Mouse (Mus musculus) splenic B cell, adult 2 months (primary cell): ENCODE data around the gene Hmga1b.
A peak's percentile ranks its signal among the peaks of the same experiment; 100 is the strongest.
"Not testable (repeated sequence)": the region's sequence is repeated elsewhere in the genome, so short reads cannot be mapped to it uniquely, and the experiment has no call there.

ENCODE experiments used
- DNase-seq: peaks from one replicate; pipeline ENCODE4 v3.0.0-alpha.2; 2011; ENCODE audit warnings: low read depth, low spot score
- H3K27me3 ChIP-seq: 2 replicates; pipeline ENCODE4 v1.6.1; 2012; ENCODE audit warnings: mild to moderate bottlenecking, low read length, moderate library complexity, mixed read lengths; ENCODE audit not compliant: control insufficient read depth, poor library complexity, insufficient read depth, severe bottlenecking
- H3K36me3 ChIP-seq: 2 replicates; pipeline ENCODE4 v1.6.1; 2012; ENCODE audit warnings: mild to moderate bottlenecking, low read length, moderate library complexity, mixed read lengths; ENCODE audit not compliant: control insufficient read depth, poor library complexity, insufficient read depth, severe bottlenecking

Hmga1b gene

GRCm38 (mm10) chr11:120727564-120727963, 35.0 kb upstream of the Hmga1b start:
- no peaks in the 10 kb centered on the region for H3K27me3 ChIP-seq
- DNase-seq, result no peak
- no peaks in the 10 kb centered on the region for H3K36me3 ChIP-seq

GRCm38 (mm10) chr11:120728530-120729240, 33.9 kb upstream of the Hmga1b start:
- DNase-seq, result no peak
- no peaks in the 10 kb centered on the region for H3K36me3 ChIP-seq
- no peaks in the 10 kb centered on the region for H3K27me3 ChIP-seq

DNA sequence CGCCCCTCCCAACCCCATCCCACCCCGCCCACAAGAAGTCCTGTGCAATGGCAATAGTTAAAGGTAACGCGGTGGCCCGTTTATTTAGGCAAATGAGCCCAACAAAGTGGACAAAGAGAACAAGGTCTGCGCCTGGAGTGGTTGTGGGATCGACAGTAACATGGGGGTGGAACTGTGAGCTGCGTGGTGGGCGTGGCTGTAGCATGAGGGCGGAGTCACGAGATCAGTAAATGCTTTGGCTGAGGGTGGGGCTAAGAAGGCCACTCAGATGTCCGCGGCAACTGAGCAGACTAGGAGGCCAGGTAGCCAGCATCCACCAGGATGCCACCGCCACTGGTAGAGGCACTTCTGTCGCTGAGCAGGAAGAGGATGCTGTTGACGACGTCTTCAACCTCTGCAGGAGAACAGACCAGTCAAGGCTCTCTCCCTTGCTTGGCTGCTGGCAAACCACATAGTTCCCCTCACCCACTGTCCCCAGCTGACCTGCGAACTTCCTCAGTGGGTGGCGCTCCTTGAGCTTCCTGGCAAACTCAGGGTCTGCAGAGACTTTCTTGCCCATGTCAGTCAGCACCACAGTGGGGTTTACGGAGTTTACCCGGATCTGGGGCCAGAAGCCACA, 33.1 kb upstream of the Hmga1b start:
- DNase-seq, result peak; percentile 67
- not testable (repeated sequence) for H3K36me3 ChIP-seq, H3K27me3 ChIP-seq

DNA sequence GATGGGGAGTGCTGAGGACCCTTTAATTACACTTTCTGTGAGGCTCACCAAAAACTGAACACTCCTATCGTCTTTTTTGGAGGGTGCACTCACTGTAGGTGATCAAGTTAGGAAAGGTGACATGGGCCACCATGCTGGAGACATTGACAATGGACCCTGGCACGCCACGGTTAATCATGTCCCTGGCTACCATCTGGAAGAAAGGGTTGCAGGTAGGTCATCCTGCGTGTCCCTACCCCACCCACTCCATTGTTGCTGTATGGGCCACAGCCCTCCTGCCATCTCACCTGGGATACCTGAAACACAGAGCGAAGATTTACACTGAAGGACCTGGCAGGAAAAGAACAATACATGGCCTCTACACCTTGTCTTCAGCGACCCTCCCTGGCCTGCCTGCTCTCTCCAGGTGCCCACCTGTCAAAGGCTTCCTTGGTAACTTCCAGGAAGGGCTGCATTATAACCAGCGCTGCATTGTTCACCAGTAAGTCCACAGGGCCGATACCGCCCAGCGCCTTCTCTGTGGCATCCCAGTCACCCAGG, 32.2 kb upstream of the Hmga1b start:
- Histone ChIP-seq H3K36me3 (no peaks in the 10 kb centered on the region), H3K27me3 (no peaks in the 10 kb centered on the region)
- no peak for DNase-seq

GRCm38 (mm10) chr11:120731395-120731794, 31.2 kb upstream of the Hmga1b start:
- Histone ChIP-seq H3K27me3 (no peaks in the 10 kb centered on the region), H3K36me3 (no peaks in the 10 kb centered on the region)
- DNase-seq, result no peak

DNA sequence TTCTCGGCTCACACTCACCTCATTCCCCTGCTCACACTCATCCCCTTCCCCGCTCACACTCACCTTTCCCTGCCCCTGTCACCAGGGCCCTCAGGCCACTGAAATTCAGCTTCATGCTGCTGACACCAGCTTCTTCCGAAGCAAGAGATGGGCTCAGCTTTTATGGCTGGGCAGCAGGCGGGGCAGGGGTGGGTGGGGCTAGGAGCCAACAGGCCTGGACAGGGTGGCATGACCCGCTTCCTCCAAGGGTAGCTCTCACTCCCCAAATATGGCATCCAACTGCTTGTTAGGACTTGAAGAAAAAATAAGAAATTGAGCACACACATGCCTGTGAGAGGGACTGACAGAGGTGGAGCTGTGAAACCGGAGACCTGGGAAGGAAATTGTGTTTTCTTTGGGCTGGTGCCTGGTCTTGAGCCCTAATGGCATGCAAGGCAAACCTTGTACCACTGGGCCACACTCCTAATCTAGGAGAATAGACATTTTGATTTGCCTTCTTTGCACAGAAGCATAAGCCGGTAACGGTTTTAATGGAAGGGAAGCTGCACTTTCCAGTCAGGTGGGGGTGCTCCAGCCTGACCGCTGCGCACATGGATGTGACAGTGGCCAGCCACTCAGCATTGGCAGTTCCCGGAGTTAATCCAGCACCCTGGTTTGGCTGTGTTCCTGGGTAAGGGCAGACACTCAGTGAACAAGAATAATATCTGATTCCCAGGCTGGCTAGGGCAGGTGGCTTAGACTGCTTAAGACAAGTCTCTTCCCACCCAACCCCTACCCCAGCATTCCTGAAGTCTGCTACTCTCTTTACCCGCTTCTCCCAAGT, 30.5 kb upstream of the Hmga1b start, which contains the start of gene Cbr2:
TSS of gene Cbr2 (minus strand) at position 257 of the 823 bp plus-strand sequence.
- DNase-seq, result no peak
- H3K36me3 ChIP-seq, result no peaks in the 10 kb centered on the region
- H3K27me3 ChIP-seq, result no peaks in the 10 kb centered on the region

GRCm38 (mm10) chr11:120733521-120733920, 29.1 kb upstream of the Hmga1b start:
- H3K36me3 ChIP-seq, result no peaks in the 10 kb centered on the region

GRCm38 (mm10) chr11:120736424-120736823, 26.2 kb upstream of the Hmga1b start:
- H3K27me3 ChIP-seq, result no peaks in the 10 kb centered on the region

More at GRCm38 (mm10) chr11:120733521-120733920, 29.1 kb upstream of the Hmga1b start:
- no peaks in the 10 kb centered on the region for H3K27me3 ChIP-seq
- no peak for DNase-seq

GRCm38 (mm10) chr11:120740981-120741380, 21.6 kb upstream of the Hmga1b start:
- no peak for DNase-seq
- Histone ChIP-seq H3K36me3 (no peaks in the 10 kb centered on the region), H3K27me3 (no peaks in the 10 kb centered on the region)

More at GRCm38 (mm10) chr11:120736424-120736823, 26.2 kb upstream of the Hmga1b start:
- H3K36me3 ChIP-seq, result no peaks in the 10 kb centered on the region
- DNase-seq, result no peak

DNA sequence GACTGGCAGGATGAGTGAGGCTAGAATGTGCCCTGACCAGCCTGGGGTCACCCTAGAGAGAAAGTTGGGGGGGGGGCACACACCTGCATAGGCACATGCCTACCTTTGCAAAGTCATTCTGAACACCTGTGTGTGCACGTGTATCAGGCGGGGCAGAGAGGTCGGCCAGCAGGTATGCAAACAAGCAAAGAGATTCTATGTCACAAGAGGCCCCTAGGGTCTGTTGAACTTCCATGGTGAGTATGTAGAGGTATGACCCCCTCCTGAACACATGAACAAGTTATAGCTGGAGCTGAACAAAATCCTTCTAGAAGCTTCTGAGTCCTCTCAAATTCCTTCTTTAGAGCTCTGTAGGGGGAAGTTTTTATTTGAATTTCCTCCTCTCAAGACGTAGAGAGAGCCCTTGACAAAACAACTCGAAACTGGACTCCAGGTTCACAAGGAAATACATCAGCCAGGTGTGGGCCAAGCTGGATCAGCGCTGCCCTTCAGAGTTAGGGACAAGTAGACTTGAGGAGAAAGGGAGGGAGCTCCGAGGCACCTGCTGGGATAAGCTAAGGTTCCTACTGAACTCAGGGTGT, 18.4 kb upstream of the Hmga1b start:
- no peaks in the 10 kb centered on the region for H3K27me3 ChIP-seq
- no peaks in the 10 kb centered on the region for H3K36me3 ChIP-seq
- no peak for DNase-seq

DNA sequence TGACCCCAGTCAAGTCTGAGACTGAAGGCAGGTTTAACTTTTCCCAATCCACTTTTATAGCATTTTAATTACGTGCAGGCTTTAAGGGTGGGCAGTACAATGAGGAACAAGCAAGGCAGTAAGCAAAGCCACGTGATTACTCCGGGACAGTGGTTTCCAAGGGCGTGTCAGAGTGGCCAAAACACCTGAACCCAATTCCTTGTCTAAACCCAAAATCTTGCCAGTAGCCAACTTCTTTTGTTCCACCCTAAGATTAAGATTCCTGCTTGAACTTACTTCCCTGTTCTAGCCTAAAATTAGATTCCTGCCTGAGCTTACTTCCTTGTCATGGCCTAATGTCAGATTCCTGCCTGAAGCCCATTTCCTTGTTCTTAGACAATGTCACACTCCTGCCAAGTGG, 14.6 kb upstream of the Hmga1b start:
- Histone ChIP-seq H3K36me3 (no peaks in the 10 kb centered on the region), H3K27me3 (no peaks in the 10 kb centered on the region)
- no peak for DNase-seq

DNA sequence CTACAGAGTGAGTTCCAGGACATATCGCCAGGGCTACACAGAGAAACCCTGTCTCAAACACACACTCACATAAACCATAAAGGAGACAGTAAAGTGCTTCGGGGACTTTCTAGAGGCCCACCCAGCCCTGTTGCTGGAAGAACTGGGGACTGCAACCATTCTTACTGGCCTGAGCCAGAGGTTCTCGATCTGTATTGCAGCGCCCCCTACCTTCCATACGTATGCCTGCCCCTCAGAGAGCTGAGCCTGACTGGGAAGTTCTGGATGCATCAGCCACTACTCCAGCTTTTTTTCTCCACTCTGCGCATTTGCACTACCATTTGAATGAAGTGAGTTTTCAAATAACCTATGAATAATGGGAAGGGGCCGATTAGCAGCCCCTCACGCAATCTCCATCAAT, 13.2 kb upstream of the Hmga1b start:
- peak; percentile 76 for DNase-seq

GRCm38 (mm10) chr11:120751606-120752005, 11.0 kb upstream of the Hmga1b start:
- H3K36me3 ChIP-seq, result no peaks in the 10 kb centered on the region
- no peaks in the 10 kb centered on the region for H3K27me3 ChIP-seq
- no peak for DNase-seq

More for the DNA sequence above, 13.2 kb upstream of the Hmga1b start:
- no peaks in the 10 kb centered on the region for H3K36me3 ChIP-seq
- H3K27me3 ChIP-seq, result no peaks in the 10 kb centered on the region

DNA sequence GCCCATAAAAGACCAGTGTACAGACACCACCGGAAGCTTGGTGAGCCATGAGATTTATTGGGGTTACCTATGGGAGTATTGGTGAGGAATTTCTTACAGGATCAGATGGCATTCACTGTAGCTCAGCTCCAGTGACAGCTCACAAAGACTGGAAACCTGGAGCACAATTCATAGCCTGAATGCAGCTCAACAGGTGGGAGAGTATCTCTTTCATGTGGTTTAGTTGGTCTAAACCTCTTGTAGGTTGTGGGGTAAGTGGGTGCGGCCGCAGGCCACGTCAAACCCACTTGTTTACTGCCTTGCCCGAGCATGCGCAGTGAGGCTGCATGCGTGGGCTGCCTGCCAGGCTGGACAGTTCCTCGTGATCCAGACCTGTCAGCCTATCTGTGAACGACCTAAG, 2.4 kb upstream of the Hmga1b start:
- Histone ChIP-seq H3K27me3 (no peaks in the 10 kb centered on the region), H3K36me3 (no peaks in the 10 kb centered on the region)
- DNase-seq, result no peak
